Comparison of ENCODE assay signal across 28 mouse cellular contexts in genomic region chr2:71336209-71336608, GRCm38 (mm10). TPM values are rescaled to one million over a fixed set of nuclear protein-coding genes. Genes with fewer than 3 reads are reported as not detected.
DNase-seq lines count a peak whose midpoint lies in the region; ATAC-seq and TF ChIP-seq lines count a peak whose summit lies in the region.
"Had no signal": no experiment of that assay in that cellular context is flagged by ENCODE, and none has a peak within 500 bp of the region (broad histone marks: within the 10 kb centered on the region; RNA-seq: fewer than 3 reads in every experiment).

No protein-coding gene starts in this region.

- intact Hi-C loops in heart, postnatal 36 days (cut with DNase I) = no loop called here

- H3K27me3 ChIP-seq in intestine, embryonic 15.5 days (replicated peaks) = no peaks in the 10 kb centered on the region
- H3K27me3 ChIP-seq: embryonic facial prominence, embryonic 15.5 days; forebrain, embryonic 13.5 days; heart, embryonic 15.5 days; hindbrain, embryonic 12.5 days; limb, embryonic 12.5 days; liver, embryonic 15.5 days; megakaryocyte, embryonic 14.5 days; midbrain, embryonic 12.5 days; neural tube, embryonic 13.5 days had no signal

- TF ChIP-seq CTCF in bone marrow, adult 2 months (IDR thresholded peaks at IDR 0.05; ENCODE audit: control insufficient read depth, insufficient read depth, low read length) = no peak

- H3K9ac ChIP-seq in intestine, embryonic 15.5 days = no peak overlapping the region
- H3K9ac ChIP-seq: embryonic facial prominence, embryonic 15.5 days; forebrain, embryonic 13.5 days; heart, embryonic 15.5 days; hindbrain, embryonic 12.5 days; limb, embryonic 12.5 days; liver, embryonic 15.5 days; lung, embryonic 14.5 days; midbrain, embryonic 12.5 days; neural tube, embryonic 13.5 days had no signal

- ATAC-seq in megakaryocyte, adult 5-6 weeks (ENCODE audit: poor library complexity, severe bottlenecking) = peak; percentile 72
- no peak for ATAC-seq in intestine, embryonic 15.5 days
- ATAC-seq: forebrain, embryonic 13.5 days; intestine, postnatal 0 days had no signal

- no peaks in the 10 kb centered on the region for H3K36me3 ChIP-seq in intestine, embryonic 15.5 days
- H3K36me3 ChIP-seq: embryonic facial prominence, embryonic 15.5 days had no signal

- H3K9me3 ChIP-seq in intestine, embryonic 15.5 days = no peaks in the 10 kb centered on the region
- H3K9me3 ChIP-seq: embryonic facial prominence, embryonic 10.5 days; embryonic facial prominence, embryonic 15.5 days; forebrain, embryonic 13.5 days; heart, embryonic 10.5 days; heart, embryonic 15.5 days; hindbrain, embryonic 12.5 days; limb, embryonic 12.5 days; liver, embryonic 15.5 days; megakaryocyte, embryonic 14.5 days; midbrain, embryonic 12.5 days; neural tube, embryonic 13.5 days had no signal

- no peak for TF ChIP-seq POLR2A in bone marrow, adult 2 months (IDR thresholded peaks at IDR 0.05; ENCODE audit: borderline replicate concordance, control insufficient read depth, low read depth, low read length)

- peaks cover 3% of the 10 kb centered on the region; the same call in 1 of the 2 replicates for H3K4me1 ChIP-seq in bone marrow, adult 2 months (ENCODE audit: control insufficient read depth, insufficient read depth, low read length)
- H3K4me1 ChIP-seq in intestine, embryonic 15.5 days (replicated peaks) = no peaks in the 10 kb centered on the region
- H3K4me1 ChIP-seq: embryonic facial prominence, embryonic 10.5 days; embryonic facial prominence, embryonic 15.5 days; forebrain, embryonic 13.5 days; hindbrain, embryonic 12.5 days; limb, embryonic 12.5 days; midbrain, embryonic 12.5 days; neural tube, embryonic 13.5 days had no signal

- WGBS in bone marrow, adult 2 months = 29% methylated on average over 5 of the region's 6 CpGs
- WGBS in intestine, embryonic 15.5 days = 75% methylated on average over 5 of the region's 6 CpGs

- H3K4me2 ChIP-seq in intestine, embryonic 15.5 days (replicated peaks) = no peak overlapping the region
- H3K4me2 ChIP-seq: embryonic facial prominence, embryonic 15.5 days; forebrain, embryonic 13.5 days; heart, embryonic 15.5 days; hindbrain, embryonic 12.5 days; limb, embryonic 12.5 days; liver, embryonic 15.5 days; lung, embryonic 14.5 days; midbrain, embryonic 12.5 days; neural tube, embryonic 13.5 days had no signal

- peak; percentile 17 for DNase-seq in heart, adult 11 months
- no peak for DNase-seq in heart, postnatal 36 days
- no peak for DNase-seq in ovary, postnatal 36 days (ENCODE audit: low spot score)
- no peak for DNase-seq in lung, postnatal 10 days
- DNase-seq: adrenal gland, postnatal 25 days; cerebellum, adult 2 months; cerebellum, postnatal 14 days; gastrocnemius, adult 2 months; kidney, adult 9 months; kidney, postnatal 10 days; layer of hippocampus, adult 9-11 months; lung, embryonic 14.5 days; right cerebral cortex, postnatal 14 days had no signal

- H3K27ac ChIP-seq in bone marrow, adult 2 months (ENCODE audit: control insufficient read depth, insufficient read depth, low read depth, low read length, poor library complexity) = peak overlapping the region; percentile 64
- H3K27ac ChIP-seq in intestine, embryonic 15.5 days = no peak overlapping the region
- H3K27ac ChIP-seq: embryonic facial prominence, embryonic 10.5 days; embryonic facial prominence, embryonic 15.5 days; forebrain, embryonic 13.5 days; heart, embryonic 10.5 days; heart, embryonic 15.5 days; hindbrain, embryonic 12.5 days; limb, embryonic 12.5 days; liver, embryonic 15.5 days; midbrain, embryonic 12.5 days; neural tube, embryonic 13.5 days had no signal

- H3K4me3 ChIP-seq in bone marrow, adult 2 months (replicated peaks; ENCODE audit: control insufficient read depth, low read depth, low read length) = peak overlapping the region; percentile 47
- no peak overlapping the region for H3K4me3 ChIP-seq in intestine, embryonic 15.5 days (replicated peaks)
- H3K4me3 ChIP-seq: embryonic facial prominence, embryonic 10.5 days; embryonic facial prominence, embryonic 15.5 days; forebrain, embryonic 13.5 days; gastrocnemius, adult 2 months; heart, embryonic 10.5 days; heart, embryonic 15.5 days; hindbrain, embryonic 12.5 days; limb, embryonic 12.5 days; liver, embryonic 15.5 days; megakaryocyte, embryonic 14.5 days; midbrain, embryonic 12.5 days; neural tube, embryonic 13.5 days had no signal

RNA-seq across cellular contexts. Expression of gene Slc25a12, which starts 31.3 kb away (rescaled TPM):
- total RNA-seq in heart, postnatal 36 days (2021) = 100 to 1,000 TPM; 252 to 275 TPM
- 20.8 and 22.2 TPM in 2 replicates for polyA plus RNA-seq in bone marrow, adult 2 months (2011; ENCODE audit: insufficient read depth, insufficient read length, low replicate concordance, missing spikeins)
- 39.7 and 45.8 TPM in 2 replicates for total RNA-seq in megakaryocyte, adult 5-6 weeks (2015)
- 36.8 and 44.4 TPM in 2 replicates for total RNA-seq in megakaryocyte, adult 5-6 weeks (2017)
- 27.3 and 29.2 TPM in 2 replicates for polyA plus RNA-seq in intestine, embryonic 15.5 days (2015; fragmentation: Nextera tagmentation; extraction: Ambion mirVana)

RNA-seq across cellular contexts. Expression of gene Hat1, which starts 52.5 kb away (rescaled TPM):
- 10 to 100 TPM; 29.6 to 32.9 TPM for total RNA-seq in heart, postnatal 36 days (2021)
- polyA plus RNA-seq in bone marrow, adult 2 months (2011; ENCODE audit: insufficient read depth, insufficient read length, low replicate concordance, missing spikeins) = 72.3 and 83.0 TPM in 2 replicates
- 115 and 152 TPM in 2 replicates for total RNA-seq in megakaryocyte, adult 5-6 weeks (2015)
- total RNA-seq in megakaryocyte, adult 5-6 weeks (2017) = 130 and 135 TPM in 2 replicates
- 107 and 125 TPM in 2 replicates for polyA plus RNA-seq in intestine, embryonic 15.5 days (2015; fragmentation: Nextera tagmentation; extraction: Ambion mirVana)

Comparison
In these comparisons a context has a peak if more than half of its experiments do, and no peak if none do; other contexts are left out.
1. RNA of gene Slc25a12, which starts 31.3 kb away (total RNA-seq): 252 to 275 TPM in heart, postnatal 36 days; 36.8 to 45.8 TPM in megakaryocyte, adult 5-6 weeks; every median in the first group is over 4 times any median in the second.